Mouse (Mus musculus) adrenal gland, adult 2 months (tissue): ENCODE data around the gene Wdcp. TPM values are rescaled to one million over a fixed set of nuclear protein-coding genes. Genes with fewer than 3 reads are reported as not detected.
"Not testable (repeated sequence)": the region's sequence is repeated elsewhere in the genome, so short reads cannot be mapped to it uniquely, and the experiment has no call there.

Source experiments
- DNase-seq: peaks from one replicate; pipeline ENCODE4 v3.0.0; 2021
- polyA plus RNA-seq: library from polyadenylated mRNA; depleted of rRNA; stranded (reverse); fragments of >200 nt; gene quantifications from 2 replicates; pipeline ENCODE4 v1.2.3, GENCODE M21; 2012
- total RNA-seq, 2 experiments: library from RNA; stranded (reverse); gene quantifications; 2 replicates each; pipeline ENCODE4 v1.2.3; 2021

Wdcp gene
- total and polyA plus RNA-seq, 3 experiments: 3.5 to 7.7 (median 7.1) TPM

DNA sequence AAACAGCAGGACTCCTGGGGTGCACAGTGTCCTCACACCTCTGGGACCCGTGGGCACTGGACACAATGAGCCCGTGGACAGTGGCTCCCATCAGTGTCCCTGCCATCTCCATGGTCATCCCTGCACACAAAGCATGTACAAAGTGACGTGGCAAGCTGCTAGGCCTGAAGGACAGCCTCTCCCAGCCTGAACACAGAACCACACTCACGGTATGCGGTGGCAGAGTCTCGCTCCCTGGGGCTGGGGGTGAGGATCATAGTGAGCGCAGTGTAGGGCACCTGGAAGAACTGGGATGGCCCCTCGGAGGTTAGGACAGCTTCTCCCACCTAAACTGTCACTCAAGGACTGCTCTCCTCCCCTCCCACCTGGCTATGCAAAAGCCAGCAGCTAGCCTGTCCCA is 25.8 kb downstream of the Wdcp start:
- DNase-seq: no peak

GRCm38 (mm10) chr12:4871260-4871659 is 28.2 kb downstream of the Wdcp start:
- DNase-seq: no peak

GRCm38 (mm10) chr12:4872273-4872672 is 29.2 kb downstream of the Wdcp start:
- no peak for DNase-seq

- DNase-seq: no peak
These were observed 29.9 kb downstream of the Wdcp start for GRCm38 (mm10) chr12:4872983-4873477.

DNA sequence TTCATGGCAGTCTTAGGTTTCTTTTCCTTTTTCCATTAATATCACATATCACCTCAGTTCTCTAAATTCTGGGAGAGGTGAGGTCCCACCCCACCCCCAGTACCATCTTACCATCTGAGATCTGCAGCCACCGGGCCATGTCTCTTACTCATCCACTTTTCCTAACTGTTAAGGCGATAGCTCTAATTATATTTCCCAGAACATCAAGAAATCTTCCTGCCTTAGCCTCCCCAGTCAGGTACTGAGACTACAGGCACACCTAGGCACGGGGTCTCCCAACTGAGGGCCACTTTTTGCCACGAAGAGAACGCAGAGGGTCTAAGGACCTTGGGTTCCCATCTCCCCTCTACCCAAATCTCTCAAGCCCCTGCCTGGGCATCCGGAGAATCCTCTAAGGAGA is 30.4 kb downstream of the Wdcp start:
- no peak for DNase-seq

DNA sequence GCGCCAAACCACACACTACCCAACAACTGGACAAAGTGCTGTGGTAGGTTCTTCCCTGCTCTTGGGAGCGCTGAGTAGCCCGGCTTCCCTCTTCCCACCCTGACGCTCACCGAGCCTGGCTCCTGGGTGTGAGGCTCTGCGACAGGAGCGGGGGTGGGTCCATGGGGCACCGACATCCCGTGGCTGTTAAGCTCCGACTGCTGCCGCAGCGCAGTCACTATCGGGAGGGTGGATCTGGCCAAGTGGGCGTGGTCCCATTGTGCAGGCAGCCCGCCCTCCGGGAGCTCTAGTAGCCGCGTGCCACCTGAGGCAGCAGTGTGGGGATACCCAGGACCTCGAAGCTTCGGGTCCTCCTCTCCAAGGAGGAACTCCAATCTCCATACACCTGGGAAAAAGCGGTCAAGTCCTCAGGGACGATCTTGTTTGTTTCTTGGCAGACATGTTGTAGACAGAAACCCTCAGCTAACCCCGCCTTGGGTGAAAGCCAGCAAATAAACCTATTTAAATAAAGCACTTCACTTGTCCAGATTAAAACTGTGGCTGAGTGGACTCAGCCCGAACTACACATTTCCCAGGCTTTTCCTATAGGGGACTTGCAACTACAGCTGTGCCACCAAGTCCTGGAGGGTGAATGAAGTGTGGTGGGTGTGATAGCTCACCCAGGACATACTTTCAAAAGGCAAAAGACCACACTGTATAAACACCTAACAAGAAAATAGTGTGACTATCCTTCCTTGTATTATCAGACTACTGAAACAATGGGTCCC is 31.2 kb downstream of the Wdcp start, which contains the start of gene Mfsd2b:
Gene Mfsd2b (minus strand): TSS at position 199 of the 767 bp plus-strand sequence.
- peak; percentile 85 for DNase-seq

GRCm38 (mm10) chr12:4875623-4876022 is 32.5 kb downstream of the Wdcp start:
- DNase-seq: no peak

DNA sequence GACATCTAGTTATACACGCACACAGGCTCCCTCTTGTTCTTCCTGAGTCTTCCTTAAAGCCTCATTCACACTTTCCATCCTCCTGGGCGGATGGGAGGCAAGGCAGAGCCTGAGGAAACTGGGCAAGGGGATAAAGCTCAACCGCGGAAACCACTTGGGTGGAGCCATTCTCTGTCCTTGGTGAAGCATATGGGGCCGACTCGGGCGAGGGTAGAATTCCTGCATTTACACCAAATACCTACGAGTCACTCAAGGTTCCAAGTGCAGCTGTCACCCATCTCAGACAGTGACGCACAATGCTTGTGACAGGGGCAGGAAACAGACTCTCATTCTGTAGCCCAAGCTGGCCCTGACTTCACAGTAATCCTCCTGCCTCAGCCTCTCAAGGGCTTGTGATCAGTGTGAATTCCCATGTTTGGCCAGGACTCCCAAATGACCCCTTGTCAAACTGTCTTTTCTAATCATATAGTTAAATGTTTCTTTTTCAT is 35.2 kb downstream of the Wdcp start:
- DNase-seq: no peak

DNA sequence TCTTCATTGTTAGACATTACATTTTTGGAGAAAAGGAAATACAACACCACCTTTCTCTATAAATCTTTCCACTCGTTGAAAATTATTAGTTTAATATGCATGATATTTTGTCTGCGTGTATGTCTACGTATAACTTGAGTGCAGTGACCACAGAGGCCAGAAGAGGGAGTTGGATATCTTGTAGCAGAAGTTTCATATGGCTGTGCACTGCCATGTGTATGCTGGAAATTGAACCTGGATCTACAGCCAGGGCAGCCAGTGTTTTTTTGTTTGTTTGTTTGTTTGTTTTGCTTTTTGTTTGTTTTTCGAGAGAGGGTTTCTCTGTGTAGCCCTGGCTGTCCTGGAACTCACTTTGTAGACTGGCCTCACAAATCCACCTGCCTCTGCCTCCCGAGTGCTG is 35.9 kb downstream of the Wdcp start:
- no peak for DNase-seq

GRCm38 (mm10) chr12:4882086-4882485 is 39.0 kb downstream of the Wdcp start:
- DNase-seq: no peak

DNA sequence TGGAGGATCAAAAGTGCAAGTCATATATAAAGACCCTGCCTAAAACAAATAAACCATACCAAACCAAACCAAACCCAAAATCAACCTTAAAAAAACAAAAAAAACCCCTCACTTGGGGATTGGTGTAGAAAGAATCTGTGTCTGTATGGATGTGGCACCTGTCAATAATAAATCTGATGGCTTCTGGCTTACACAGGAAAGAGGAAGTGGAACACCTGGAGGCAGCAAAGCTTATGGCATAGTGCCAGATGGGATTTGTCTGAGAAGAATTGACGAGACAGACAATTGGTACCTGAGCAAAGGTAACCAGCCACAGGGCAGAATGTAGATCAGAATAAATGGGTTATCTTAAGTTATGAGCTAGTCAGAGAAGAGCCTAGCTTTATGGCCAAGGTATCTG is 42.0 kb downstream of the Wdcp start:
- no peak for DNase-seq

GRCm38 (mm10) chr12:4886581-4886980 is 43.5 kb downstream of the Wdcp start:
- DNase-seq: not testable (repeated sequence)

- no peak for DNase-seq
These were observed 45.6 kb downstream of the Wdcp start for GRCm38 (mm10) chr12:4888739-4889138.

- no peak for DNase-seq
These were observed 46.1 kb downstream of the Wdcp start for GRCm38 (mm10) chr12:4889251-4889650.

GRCm38 (mm10) chr12:4889891-4890290 is 46.8 kb downstream of the Wdcp start:
- no peak for DNase-seq

DNA sequence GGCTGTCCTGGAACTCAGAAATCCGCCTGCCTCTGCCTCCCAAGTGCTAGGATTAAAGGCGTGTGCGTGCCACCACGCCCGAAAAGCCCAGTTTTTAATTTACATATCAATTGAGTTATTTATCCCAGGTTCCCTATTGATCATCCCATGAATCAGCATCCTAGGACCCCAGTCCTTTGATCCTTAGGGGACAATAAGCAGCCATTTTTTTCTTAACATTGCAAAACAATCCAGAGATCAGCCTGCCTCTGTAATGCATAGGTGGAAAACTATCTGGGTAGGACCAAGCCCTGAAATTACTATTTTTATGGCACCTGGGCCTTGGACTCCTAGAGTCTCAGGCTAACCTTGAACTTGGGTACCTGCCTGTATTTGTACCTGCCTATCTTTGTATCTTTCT is 54.9 kb downstream of the Wdcp start:
- DNase-seq: no peak

- no peak for DNase-seq
These were observed 62.8 kb downstream of the Wdcp start for GRCm38 (mm10) chr12:4905946-4906345.

GRCm38 (mm10) chr12:4906476-4906875 is 63.4 kb downstream of the Wdcp start:
- DNase-seq: no peak

DNA sequence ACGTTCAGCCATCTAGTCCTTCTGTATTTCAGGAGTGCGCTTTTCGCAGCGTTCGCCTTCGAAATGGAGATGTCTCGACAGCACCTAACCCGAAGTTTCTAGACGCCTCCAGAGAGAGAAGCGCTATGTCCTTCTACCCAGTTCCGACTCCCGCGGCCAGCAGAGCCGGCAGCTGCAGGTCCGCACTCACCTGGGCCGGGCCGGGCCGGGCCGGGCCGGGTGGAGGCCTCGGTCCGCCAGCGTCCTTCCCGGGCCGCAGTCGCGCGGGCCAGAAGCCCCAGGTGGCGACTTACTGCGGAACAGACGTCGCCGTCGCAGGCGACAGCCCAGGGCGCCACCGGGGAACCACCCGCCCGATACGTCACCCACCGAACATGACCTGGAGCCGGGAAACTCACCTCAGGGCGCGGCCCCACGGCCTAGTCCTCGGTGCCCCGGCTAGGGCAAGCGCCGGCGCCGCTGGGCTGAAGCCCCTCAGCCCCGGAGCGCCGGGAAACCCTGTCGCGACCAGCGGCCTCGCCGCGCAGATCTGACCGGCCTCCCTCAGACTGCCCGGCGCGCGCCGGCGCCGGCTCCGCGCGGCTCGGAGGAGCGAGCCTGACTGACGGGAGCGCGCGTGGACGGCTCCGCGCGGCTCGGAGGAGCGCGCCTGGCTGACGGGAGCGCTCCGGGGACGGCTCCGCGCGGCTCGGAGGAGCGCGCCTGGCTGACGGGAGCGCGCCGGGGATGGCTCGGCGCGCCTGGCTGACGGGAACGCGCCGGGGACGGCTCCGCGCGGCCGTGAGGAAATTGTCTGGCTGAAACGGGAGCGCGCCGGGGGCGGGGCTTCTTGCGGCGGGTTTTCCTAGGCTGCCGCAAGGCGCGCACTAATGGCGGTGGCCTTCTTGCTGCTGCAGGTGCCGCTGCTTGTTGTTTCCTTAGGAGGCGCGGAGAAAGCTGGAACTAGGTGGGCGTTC is 64.1 kb downstream of the Wdcp start, which contains the start of gene Ubxn2a:
Gene Ubxn2a (minus strand): TSS at position 755 of the 956 bp plus-strand sequence.
- peak; percentile 98 for DNase-seq

DNA sequence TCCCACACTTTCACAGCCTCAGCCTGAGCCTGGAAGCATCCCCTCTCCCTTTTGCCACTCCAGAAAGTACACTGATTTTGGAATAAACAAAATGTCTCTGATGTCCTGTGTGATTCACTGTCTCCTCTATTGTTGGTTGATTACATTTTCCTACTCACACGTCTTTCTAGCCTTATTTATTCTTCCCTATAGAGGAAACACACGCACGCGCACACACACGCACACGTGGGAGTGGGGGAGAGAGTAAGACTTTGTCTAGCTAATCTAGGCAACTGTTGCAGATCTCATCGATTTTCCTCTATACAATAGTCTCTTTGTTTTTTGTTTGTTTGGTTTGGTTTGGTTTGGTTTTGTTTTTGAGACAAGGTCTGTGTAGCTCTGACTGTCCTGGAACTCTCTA is 65.3 kb downstream of the Wdcp start:
- no peak for DNase-seq
